Mouse (Mus musculus) spleen, adult 2 months (tissue): ENCODE data around the gene Rpl19. TPM values are rescaled to one million over a fixed set of nuclear protein-coding genes. Genes with fewer than 3 reads are reported as not detected.

Experiments
- DNase-seq, 2 experiments: peaks; one replicate each; pipeline versions ENCODE4 v3.0.0 to v3.0.0-alpha.2; 2012 to 2021; ENCODE audit warnings: low spot score in 2 of 2, low read depth in 1 of 2
- H3K27ac ChIP-seq: fragments of 200-500 bp; 2 replicates; pipeline ENCODE4 v1.5.1; 2012; ENCODE audit warnings: low read length, inconsistent platforms; ENCODE audit not compliant: insufficient read depth
- H3K27me3 ChIP-seq: fragments of 200-500 bp; 2 replicates; pipeline ENCODE4 v1.6.1; 2012; ENCODE audit warnings: mild to moderate bottlenecking, moderate library complexity, low read length, inconsistent platforms; ENCODE audit not compliant: control insufficient read depth, insufficient read depth
- H3K36me3 ChIP-seq: fragments of 200-500 bp; 2 replicates; pipeline ENCODE4 v1.6.1; 2012; ENCODE audit warnings: mild to moderate bottlenecking, low read length, inconsistent platforms; ENCODE audit not compliant: control insufficient read depth, insufficient read depth
- H3K4me1 ChIP-seq: fragments of 200-500 bp; 2 replicates; pipeline ENCODE4 v1.6.1; 2011; ENCODE audit warnings: inconsistent platforms; ENCODE audit not compliant: control insufficient read depth, insufficient read depth, insufficient read length
- H3K4me3 ChIP-seq: fragments of 200-500 bp; 2 replicates; pipeline ENCODE4 v1.5.1; 2011; ENCODE audit warnings: mild to moderate bottlenecking, inconsistent platforms; ENCODE audit not compliant: insufficient read depth, insufficient read length; ENCODE audit errors: extremely low read depth
- CTCF ChIP-seq: fragments of 200-500 bp; IDR thresholded peaks from 2 replicates; pipeline ENCODE4 v1.5.1; 2011; ENCODE audit warnings: mild to moderate bottlenecking, inconsistent platforms; ENCODE audit not compliant: insufficient read depth, insufficient read length, insufficient replicate concordance; ENCODE audit errors: extremely low read depth
- POLR2A ChIP-seq: fragments of 200-500 bp; IDR thresholded peaks from 2 replicates; pipeline ENCODE4 v1.6.1; 2011; ENCODE audit warnings: low read depth, low read length, inconsistent platforms
- WGBS: fragments of 180-500 bp; shearing (Covaris S2); methylation state at CpG from one replicate; pipeline ENCODE4 v1.1.7; 2018; 5-methylcytosine and 5-hydroxymethylcytosine counted together
- polyA plus RNA-seq: library from polyadenylated mRNA; depleted of rRNA; stranded (reverse); fragments of >200 nt; gene quantifications from 2 replicates; pipeline ENCODE4 v1.2.3, GENCODE M21; 2012; rRNA removed

Rpl19 gene
- polyA plus RNA-seq, 1 experiment: 555 TPM

DNA sequence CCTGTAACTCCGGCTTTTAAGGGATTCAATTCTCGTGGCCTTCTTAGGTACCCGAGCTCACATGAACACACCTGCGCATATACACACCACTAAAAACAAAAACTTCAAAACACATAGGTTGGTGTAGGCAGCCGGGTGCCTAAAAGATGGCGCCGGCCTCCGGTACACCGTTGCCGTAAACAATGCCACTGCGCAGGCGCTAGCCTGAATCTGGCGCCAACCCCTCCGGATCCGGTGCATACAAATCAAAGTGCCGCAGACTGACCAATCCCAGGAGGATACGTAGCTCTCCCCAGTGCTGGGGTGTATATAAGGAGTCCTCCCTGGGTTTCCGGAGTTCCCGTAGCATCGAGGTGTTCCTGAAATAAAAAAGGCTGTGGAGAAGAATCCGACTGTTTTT, 40.7 kb downstream of the Rpl19 start:
- TF ChIP-seq POLR2A (no peak), CTCF (no peak)
- 93% methylated on average over 21 of the region's 21 CpGs for WGBS
- Histone ChIP-seq H3K27me3 (no peaks in the 10 kb centered on the region), H3K27ac (no peak overlapping the region), H3K36me3 (no peaks in the 10 kb centered on the region), H3K4me1 (no peaks in the 10 kb centered on the region), H3K4me3 (no peak overlapping the region)
- DNase-seq: no peak

DNA sequence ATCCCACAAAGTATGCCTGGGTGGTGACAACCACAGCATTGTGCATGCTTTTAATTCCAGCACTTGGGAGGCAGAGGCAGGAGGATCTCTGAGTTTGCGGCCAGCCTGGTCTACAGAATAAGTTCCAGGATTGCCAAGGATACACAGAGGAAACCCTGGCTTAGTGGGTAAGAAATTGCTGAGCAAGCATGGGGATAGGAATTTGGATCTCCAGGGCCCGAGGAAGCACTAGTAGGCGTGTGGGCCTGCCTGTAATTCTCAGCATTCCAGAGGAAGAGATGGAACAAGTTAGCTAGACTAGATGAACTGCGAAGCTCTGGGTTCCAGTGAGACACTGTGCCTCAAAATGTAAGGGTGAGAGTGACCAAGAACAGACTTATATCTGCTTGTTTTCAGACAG, 46.9 kb downstream of the Rpl19 start:
- H3K27ac ChIP-seq: no peak overlapping the region
- TF ChIP-seq POLR2A (no peak), CTCF (no peak)
- 93% methylated on average over 4 of the region's 4 CpGs for WGBS
- H3K27me3 ChIP-seq: no peaks in the 10 kb centered on the region
- no peak for DNase-seq
- no peaks in the 10 kb centered on the region for H3K4me1 ChIP-seq
- H3K36me3 ChIP-seq: no peaks in the 10 kb centered on the region
- H3K4me3 ChIP-seq: no peak overlapping the region

DNA sequence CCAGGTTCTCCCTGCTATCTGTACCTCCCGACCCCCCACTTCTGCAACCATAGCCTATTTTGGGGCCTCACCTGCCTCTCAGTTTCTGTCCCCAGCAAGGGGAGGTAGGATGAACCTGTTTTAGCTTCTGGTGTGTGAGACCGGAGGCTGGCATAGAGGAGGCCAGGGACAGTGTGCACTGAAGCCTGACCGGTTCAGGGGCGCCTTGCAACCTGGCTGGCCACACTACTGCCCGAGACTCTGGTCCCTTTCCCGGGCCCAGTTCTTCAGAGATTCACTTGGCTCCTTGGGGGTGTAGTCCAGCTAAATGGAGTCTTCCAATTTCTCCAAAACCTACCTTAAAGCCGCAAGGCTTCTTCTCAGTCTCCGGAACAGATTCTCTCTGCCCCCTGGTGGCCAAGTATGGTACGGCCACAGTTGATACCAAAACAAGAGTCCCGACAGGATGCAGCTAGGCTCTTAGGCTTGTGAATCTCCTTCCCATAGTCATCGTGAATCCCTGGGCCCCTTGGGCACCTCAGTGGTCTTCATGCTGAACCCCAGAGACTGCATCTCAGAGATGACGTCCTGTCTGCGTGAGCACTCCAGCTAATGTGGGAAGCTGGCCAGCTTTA, 48.8 kb downstream of the Rpl19 start:
- DNase-seq: peak; percentile 64 to 85
- Histone ChIP-seq H3K27ac (no peak overlapping the region), H3K27me3 (no peaks in the 10 kb centered on the region), H3K4me3 (no peak overlapping the region), H3K4me1 (no peaks in the 10 kb centered on the region), H3K36me3 (no peaks in the 10 kb centered on the region)
- TF ChIP-seq CTCF (peak; percentile 65; the same call in 1 of the 2 replicates), POLR2A (no peak)
- 23% methylated on average over 13 of the region's 13 CpGs for WGBS

DNA sequence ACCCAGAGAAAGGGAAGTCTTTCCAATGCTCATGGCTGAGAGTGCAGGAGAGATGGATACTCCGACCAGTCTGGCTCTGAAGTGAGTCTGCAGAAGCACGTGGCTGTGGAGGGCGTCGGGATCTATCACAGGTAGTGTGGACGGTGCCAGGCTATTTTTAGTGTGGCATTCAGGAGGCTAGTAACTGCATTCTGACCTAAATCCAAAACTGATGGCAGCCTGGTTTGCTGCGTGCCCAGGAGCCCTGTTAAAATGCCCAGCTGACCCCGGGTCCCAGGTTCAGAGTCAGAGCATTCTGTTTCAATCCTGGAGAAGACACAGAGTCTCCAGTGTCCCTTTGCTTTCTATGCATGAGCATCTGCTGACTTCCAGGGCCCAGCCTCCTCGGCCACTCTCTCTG, 50.6 kb downstream of the Rpl19 start:
- H3K4me1 ChIP-seq: no peaks in the 10 kb centered on the region
- DNase-seq: no peak
- TF ChIP-seq POLR2A (no peak), CTCF (no peak)
- no peak overlapping the region for H3K4me3 ChIP-seq
- no peaks in the 10 kb centered on the region for H3K27me3 ChIP-seq
- H3K36me3 ChIP-seq: no peaks in the 10 kb centered on the region
- H3K27ac ChIP-seq: no peak overlapping the region
- 76% methylated on average over 8 of the region's 8 CpGs for WGBS

Other genes starting within 250 kb of the Rpl19 start
- gene Rpl23, start 244.3 kb upstream of the Rpl19 start, polyA plus RNA-seq: 96.9 and 98.1 TPM in 2 replicates
- 69.4 and 75.2 TPM in 2 replicates for gene Lasp1, start 227.7 kb upstream of the Rpl19 start, polyA plus RNA-seq
- gene B230217C12Rik, start 185.9 kb upstream of the Rpl19 start, polyA plus RNA-seq: 1.8 and 3.1 TPM in 2 replicates
- 0.20 and 0.22 TPM in 2 replicates for gene Fbxo47, start 142.6 kb upstream of the Rpl19 start, polyA plus RNA-seq
- gene Plxdc1, start 40.3 kb upstream of the Rpl19 start, polyA plus RNA-seq: 9.0 and 9.7 TPM in 2 replicates
- gene Arl5c, start 30.5 kb upstream of the Rpl19 start, polyA plus RNA-seq: 24.6 and 28.9 TPM in 2 replicates
- gene Cacnb1, start 3.7 kb upstream of the Rpl19 start, polyA plus RNA-seq: 8.5 and 8.9 TPM in 2 replicates
- 6.3 and 6.6 TPM in 2 replicates for gene Stac2, start 26.8 kb downstream of the Rpl19 start, polyA plus RNA-seq
- 15.4 and 17.6 TPM in 2 replicates for gene Fbxl20, start 123.7 kb downstream of the Rpl19 start, polyA plus RNA-seq
- gene Med1, start 166.6 kb downstream of the Rpl19 start, polyA plus RNA-seq: 8.8 and 9.2 TPM in 2 replicates
- 12.4 and 12.7 TPM in 2 replicates for gene Cdk12, start 176.3 kb downstream of the Rpl19 start, polyA plus RNA-seq